ENCODE assay signal across 9 mouse cellular contexts in genomic region chr4:73111311-73111710, GRCm38 (mm10).
DNase-seq lines count a peak whose midpoint lies in the region; ATAC-seq and TF ChIP-seq lines count a peak whose summit lies in the region.
"Had no signal": no experiment of that assay in that cellular context is flagged by ENCODE, and none has a peak within 500 bp of the region (broad histone marks: within the 10 kb centered on the region; RNA-seq: fewer than 3 reads in every experiment).

No protein-coding gene starts in this region.

- DNase-seq in kidney, postnatal 0 days (ENCODE audit: low spot score) = peak; percentile 58
- no peak for DNase-seq in kidney, postnatal 25 days
- peak; percentile 7 for DNase-seq in ES-CJ7 (ENCODE audit: low read depth, low spot score)
- DNase-seq in brain, embryonic 18.5 days (ENCODE audit: low read depth, low spot score) = peak; percentile 0
- DNase-seq in left cerebral cortex, postnatal 25 days (ENCODE audit: low spot score in 2 of 2) = peak; percentile 9 to 12
- no peak for DNase-seq in thymus, postnatal 36 days
- DNase-seq in c-Kit-positive CD71-positive TER-119-positive erythroid progenitor cells, embryonic 14.5 days (ENCODE audit: low spot score) = no peak

- H3K27me3 ChIP-seq in kidney, postnatal 0 days (ENCODE audit: insufficient read depth, low read length) = no peaks in the 10 kb centered on the region
- H3K27me3 ChIP-seq: hindbrain, embryonic 15.5 days had no signal

- no peak overlapping the region for H3K4me3 ChIP-seq in kidney, postnatal 0 days (replicated peaks; ENCODE audit: low read depth, low read length)
- H3K4me3 ChIP-seq: embryonic facial prominence, embryonic 13.5 days; hindbrain, embryonic 15.5 days had no signal

- no peaks in the 10 kb centered on the region for H3K36me3 ChIP-seq in kidney, postnatal 0 days (ENCODE audit: insufficient read depth, low read length)
- H3K36me3 ChIP-seq: embryonic facial prominence, embryonic 13.5 days; hindbrain, embryonic 15.5 days had no signal

- H3K9ac ChIP-seq in kidney, postnatal 0 days (ENCODE audit: low read depth, low read length) = no peak overlapping the region
- H3K9ac ChIP-seq: embryonic facial prominence, embryonic 13.5 days; hindbrain, embryonic 15.5 days had no signal

- no peak overlapping the region for H3K27ac ChIP-seq in kidney, postnatal 0 days
- H3K27ac ChIP-seq: embryonic facial prominence, embryonic 13.5 days; hindbrain, embryonic 15.5 days had no signal

- TF ChIP-seq CTCF in kidney, postnatal 0 days (IDR thresholded peaks at IDR 0.05; ENCODE audit: low read depth) = peak; percentile 64

- no peaks in the 10 kb centered on the region for H3K4me1 ChIP-seq in kidney, postnatal 0 days (replicated peaks; ENCODE audit: insufficient read depth, low read length)
- H3K4me1 ChIP-seq: embryonic facial prominence, embryonic 13.5 days; hindbrain, embryonic 15.5 days had no signal

- 60% methylated on average over 2 of the region's 2 CpGs for WGBS in kidney, postnatal 0 days

- ATAC-seq in kidney, postnatal 0 days (replicated peaks; ENCODE audit: low FRiP score, low read depth) = no peak

- no peaks in the 10 kb centered on the region for H3K9me3 ChIP-seq in kidney, postnatal 0 days (replicated peaks; ENCODE audit: low read length)
- H3K9me3 ChIP-seq: embryonic facial prominence, embryonic 13.5 days; hindbrain, embryonic 15.5 days had no signal

- no peak overlapping the region for H3K4me2 ChIP-seq in kidney, postnatal 0 days (ENCODE audit: low read length)
- H3K4me2 ChIP-seq: embryonic facial prominence, embryonic 13.5 days; hindbrain, embryonic 15.5 days had no signal

- intact Hi-C loops in left cerebral cortex, postnatal 25 days (cut with DNase I) = no loop called here

Comparison
In these comparisons a context has a peak if more than half of its experiments do, and no peak if none do; other contexts are left out.
1. DNase-seq: peak in kidney, postnatal 0 days (single experiment), ES-CJ7 (single experiment), brain, embryonic 18.5 days (single experiment) and left cerebral cortex, postnatal 25 days (2 of 2); none in kidney, postnatal 25 days (0 of 2), thymus, postnatal 36 days (0 of 2) and c-Kit-positive CD71-positive TER-119-positive erythroid progenitor cells, embryonic 14.5 days (single experiment).